Mouse (Mus musculus): ENCODE measurements around the gene S100g. TPM values are rescaled to one million over a fixed set of nuclear protein-coding genes. Genes with fewer than 3 reads are reported as not detected.

The S100g gene
- 1.3 TPM in 1 of 2 replicates, not detected in the other for polyA plus RNA-seq (2014; fragmentation: Nextera tagmentation; extraction: Ambion mirVana)

- H3K9me3 ChIP-seq (ENCODE audit: low read depth, low read length) = no peaks in the 10 kb centered on the region
- H3K36me3 ChIP-seq (ENCODE audit: insufficient read depth) = no peaks in the 10 kb centered on the region
- H3K4me2 ChIP-seq = no peak within 1 kb of the TSS
- H3K9ac ChIP-seq = no peak within 1 kb of the TSS
- no peaks in the 10 kb centered on the region for H3K4me1 ChIP-seq (ENCODE audit: insufficient read depth)
- ATAC-seq (ENCODE audit: insufficient read depth) (no peak), DNase-seq (no peak)
- no peak within 1 kb of the TSS for H3K27ac ChIP-seq (ENCODE audit: low read depth)
- no peaks in the 10 kb centered on the region for H3K27me3 ChIP-seq (ENCODE audit: insufficient read depth, low read length)
- 29% methylated on average over 3 of the region's 3 CpGs for WGBS
- no peak within 1 kb of the TSS for H3K4me3 ChIP-seq (ENCODE audit: low read depth, low read length)
- TF ChIP-seq CTCF (IDR thresholded peaks at IDR 0.05; ENCODE audit: low read depth) = no peak
These were observed at the start of gene S100g for GRCm38 (mm10) chrX:162964383-162964782. Gene S100g (minus strand): TSS chrX:162964599.

- H3K36me3 ChIP-seq (ENCODE audit: insufficient read depth) = no peaks in the 10 kb centered on the region
- H3K27ac ChIP-seq (ENCODE audit: low read depth) = no peak overlapping the region
- H3K9ac ChIP-seq = no peak overlapping the region
- H3K4me1 ChIP-seq (ENCODE audit: insufficient read depth) = no peaks in the 10 kb centered on the region
- TF ChIP-seq CTCF (IDR thresholded peaks at IDR 0.05; ENCODE audit: low read depth) = no peak
- H3K4me3 ChIP-seq (ENCODE audit: low read depth, low read length) = no peak overlapping the region
- WGBS = 72% methylated on average over 3 of the region's 3 CpGs
- no peaks in the 10 kb centered on the region for H3K9me3 ChIP-seq (ENCODE audit: low read depth, low read length)
- DNase-seq = no peak
- ATAC-seq (ENCODE audit: insufficient read depth) = no peak
- no peak overlapping the region for H3K4me2 ChIP-seq
- no peaks in the 10 kb centered on the region for H3K27me3 ChIP-seq (ENCODE audit: insufficient read depth, low read length)
These were observed 27.7 kb upstream of the S100g start for GRCm38 (mm10) chrX:162992121-162992520.

GRCm38 (mm10) chrX:162991396-162991795 lies 27.0 kb upstream of the S100g start:
- no peaks in the 10 kb centered on the region for H3K27me3 ChIP-seq (ENCODE audit: insufficient read depth, low read length)
- H3K9me3 ChIP-seq (ENCODE audit: low read depth, low read length) = no peaks in the 10 kb centered on the region
- DNase-seq (peak; percentile 1), ATAC-seq (ENCODE audit: insufficient read depth) (no peak)
- WGBS = 72% methylated on average over 4 of the region's 4 CpGs
- no peaks in the 10 kb centered on the region for H3K4me1 ChIP-seq (ENCODE audit: insufficient read depth)
- no peak overlapping the region for H3K4me2 ChIP-seq
- no peak overlapping the region for H3K27ac ChIP-seq (ENCODE audit: low read depth)
- no peaks in the 10 kb centered on the region for H3K36me3 ChIP-seq (ENCODE audit: insufficient read depth)
- TF ChIP-seq CTCF (IDR thresholded peaks at IDR 0.05; ENCODE audit: low read depth) = no peak
- H3K4me3 ChIP-seq (ENCODE audit: low read depth, low read length) = no peak overlapping the region
- no peak overlapping the region for H3K9ac ChIP-seq

GRCm38 (mm10) chrX:162986876-162987495 lies 22.6 kb upstream of the S100g start:
- Histone ChIP-seq H3K4me1 (ENCODE audit: insufficient read depth) (no peaks in the 10 kb centered on the region), H3K27ac (ENCODE audit: low read depth) (no peak overlapping the region), H3K36me3 (ENCODE audit: insufficient read depth) (no peaks in the 10 kb centered on the region), H3K4me2 (no peak overlapping the region), H3K4me3 (ENCODE audit: low read depth, low read length) (no peak overlapping the region), H3K27me3 (ENCODE audit: insufficient read depth, low read length) (no peaks in the 10 kb centered on the region), H3K9ac (no peak overlapping the region), H3K9me3 (ENCODE audit: low read depth, low read length) (no peaks in the 10 kb centered on the region)
- no peak for TF ChIP-seq CTCF (IDR thresholded peaks at IDR 0.05; ENCODE audit: low read depth)
- WGBS = 81% methylated on average over 10 of the region's 10 CpGs
- no peak for DNase-seq
- ATAC-seq (ENCODE audit: insufficient read depth) = no peak

- Histone ChIP-seq H3K4me1 (ENCODE audit: insufficient read depth) (no peaks in the 10 kb centered on the region), H3K27me3 (ENCODE audit: insufficient read depth, low read length) (no peaks in the 10 kb centered on the region), H3K4me2 (no peak overlapping the region), H3K9me3 (ENCODE audit: low read depth, low read length) (no peaks in the 10 kb centered on the region), H3K27ac (ENCODE audit: low read depth) (no peak overlapping the region), H3K4me3 (ENCODE audit: low read depth, low read length) (no peak overlapping the region), H3K9ac (no peak overlapping the region), H3K36me3 (ENCODE audit: insufficient read depth) (no peaks in the 10 kb centered on the region)
- no peak for ATAC-seq (ENCODE audit: insufficient read depth)
- TF ChIP-seq CTCF (IDR thresholded peaks at IDR 0.05; ENCODE audit: low read depth) = no peak
- 65% methylated on average over 3 of the region's 3 CpGs for WGBS
- DNase-seq = no peak
These were observed 11.8 kb upstream of the S100g start for GRCm38 (mm10) chrX:162976194-162976593.

- Histone ChIP-seq H3K27ac (ENCODE audit: low read depth) (no peak overlapping the region), H3K4me3 (ENCODE audit: low read depth, low read length) (no peak overlapping the region), H3K36me3 (ENCODE audit: insufficient read depth) (no peaks in the 10 kb centered on the region), H3K9ac (no peak overlapping the region), H3K9me3 (ENCODE audit: low read depth, low read length) (no peaks in the 10 kb centered on the region), H3K4me2 (no peak overlapping the region), H3K27me3 (ENCODE audit: insufficient read depth, low read length) (no peaks in the 10 kb centered on the region), H3K4me1 (ENCODE audit: insufficient read depth) (no peaks in the 10 kb centered on the region)
- WGBS = 54% methylated on average over 8 of the region's 8 CpGs
- TF ChIP-seq CTCF (IDR thresholded peaks at IDR 0.05; ENCODE audit: low read depth) = no peak
- DNase-seq (no peak), ATAC-seq (ENCODE audit: insufficient read depth) (no peak)
These were observed 3.1 kb upstream of the S100g start for GRCm38 (mm10) chrX:162967456-162967855.

- no peak; the same call in 1 of the 2 replicates for ATAC-seq (ENCODE audit: insufficient read depth)
- Histone ChIP-seq H3K4me3 (ENCODE audit: low read depth, low read length) (no peak overlapping the region), H3K4me1 (ENCODE audit: insufficient read depth) (no peaks in the 10 kb centered on the region), H3K4me2 (no peak overlapping the region), H3K27me3 (ENCODE audit: insufficient read depth, low read length) (no peaks in the 10 kb centered on the region), H3K9me3 (ENCODE audit: low read depth, low read length) (no peaks in the 10 kb centered on the region), H3K36me3 (ENCODE audit: insufficient read depth) (no peaks in the 10 kb centered on the region), H3K9ac (no peak overlapping the region), H3K27ac (ENCODE audit: low read depth) (no peak overlapping the region)
- 32% methylated on average over 4 of the region's 4 CpGs for WGBS
- DNase-seq = no peak
- no peak for TF ChIP-seq CTCF (IDR thresholded peaks at IDR 0.05; ENCODE audit: low read depth)
These were observed 559 bp downstream of the S100g start for GRCm38 (mm10) chrX:162963840-162964239.
